Mouse (Mus musculus): Measurements from ENCODE around the gene Agtrap. TPM values are rescaled to one million over a fixed set of nuclear protein-coding genes. Genes with fewer than 3 reads are reported as not detected.

Gene Agtrap
- polyA plus RNA-seq (2014; fragmentation: Illumina TruSeq; extraction: RNeasy Lipid Tissue Mini Kit (QIAGEN cat#74804); ENCODE audit: low read depth, low replicate concordance): 29.2 TPM

GRCm38 (mm10) chr4:148087907-148088527, at the start of gene Agtrap:
Agtrap (minus strand) TSS chr4:148088031.

GRCm38 (mm10) chr4:148130561-148131413, 43.0 kb upstream of the Agtrap start, which contains the start of gene Draxin:
Draxin (minus strand) TSS chr4:148130698.

GRCm38 (mm10) chr4:148130133-148130532, 42.3 kb upstream of the Agtrap start, which contains the start of gene Mad2l2:
Mad2l2 (plus strand) TSS chr4:148130384.

GRCm38 (mm10) chr4:148038600-148039253, 49.1 kb downstream of the Agtrap start, which contains the start of the genes Clcn6 and Mthfr:
Clcn6 (minus strand) TSS chr4:148038821.
Mthfr (plus strand) TSS chr4:148039077.

Other genes starting within 250 kb of the Agtrap start
- gene Zfp933, start 239.7 kb downstream of the Agtrap start, polyA plus RNA-seq (2014; fragmentation: Illumina TruSeq; extraction: RNeasy Lipid Tissue Mini Kit (QIAGEN cat#74804); ENCODE audit: low read depth, low replicate concordance): 8.4 TPM
- gene Miip, start 219.2 kb downstream of the Agtrap start, polyA plus RNA-seq (2014; fragmentation: Illumina TruSeq; extraction: RNeasy Lipid Tissue Mini Kit (QIAGEN cat#74804); ENCODE audit: low read depth, low replicate concordance): 29.2 TPM
- 5.2 TPM for gene Fv1, start 219.1 kb downstream of the Agtrap start, polyA plus RNA-seq (2014; fragmentation: Illumina TruSeq; extraction: RNeasy Lipid Tissue Mini Kit (QIAGEN cat#74804); ENCODE audit: low read depth, low replicate concordance)
- 58.7 TPM for gene Mfn2, start 183.3 kb downstream of the Agtrap start, polyA plus RNA-seq (2014; fragmentation: Illumina TruSeq; extraction: RNeasy Lipid Tissue Mini Kit (QIAGEN cat#74804); ENCODE audit: low read depth, low replicate concordance)
- 41.0 TPM for gene Plod1, start 151.3 kb downstream of the Agtrap start, polyA plus RNA-seq (2014; fragmentation: Illumina TruSeq; extraction: RNeasy Lipid Tissue Mini Kit (QIAGEN cat#74804); ENCODE audit: low read depth, low replicate concordance)
- 34.5 TPM for gene 2510039O18Rik, start 147.1 kb downstream of the Agtrap start, polyA plus RNA-seq (2014; fragmentation: Illumina TruSeq; extraction: RNeasy Lipid Tissue Mini Kit (QIAGEN cat#74804); ENCODE audit: low read depth, low replicate concordance)
- gene Nppb, start 102.2 kb downstream of the Agtrap start, polyA plus RNA-seq (2014; fragmentation: Illumina TruSeq; extraction: RNeasy Lipid Tissue Mini Kit (QIAGEN cat#74804); ENCODE audit: low read depth, low replicate concordance): not detected
- not detected for gene Nppa, start 87.3 kb downstream of the Agtrap start, polyA plus RNA-seq (2014; fragmentation: Illumina TruSeq; extraction: RNeasy Lipid Tissue Mini Kit (QIAGEN cat#74804); ENCODE audit: low read depth, low replicate concordance)
- gene Clcn6, start 49.2 kb downstream of the Agtrap start, polyA plus RNA-seq (2014; fragmentation: Illumina TruSeq; extraction: RNeasy Lipid Tissue Mini Kit (QIAGEN cat#74804); ENCODE audit: low read depth, low replicate concordance): 10.7 TPM
- 38.7 TPM for gene Mthfr, start 49.0 kb downstream of the Agtrap start, polyA plus RNA-seq (2014; fragmentation: Illumina TruSeq; extraction: RNeasy Lipid Tissue Mini Kit (QIAGEN cat#74804); ENCODE audit: low read depth, low replicate concordance)
- gene Mad2l2, start 42.4 kb upstream of the Agtrap start, polyA plus RNA-seq (2014; fragmentation: Illumina TruSeq; extraction: RNeasy Lipid Tissue Mini Kit (QIAGEN cat#74804); ENCODE audit: low read depth, low replicate concordance): 23.9 TPM
- gene Draxin, start 42.7 kb upstream of the Agtrap start, polyA plus RNA-seq (2014; fragmentation: Illumina TruSeq; extraction: RNeasy Lipid Tissue Mini Kit (QIAGEN cat#74804); ENCODE audit: low read depth, low replicate concordance): not detected
- gene Fbxo6, start 64.1 kb upstream of the Agtrap start, polyA plus RNA-seq (2014; fragmentation: Illumina TruSeq; extraction: RNeasy Lipid Tissue Mini Kit (QIAGEN cat#74804); ENCODE audit: low read depth, low replicate concordance): 40.1 TPM
- 15.2 TPM for gene Fbxo44, start 72.5 kb upstream of the Agtrap start, polyA plus RNA-seq (2014; fragmentation: Illumina TruSeq; extraction: RNeasy Lipid Tissue Mini Kit (QIAGEN cat#74804); ENCODE audit: low read depth, low replicate concordance)
- gene Fbxo2, start 72.6 kb upstream of the Agtrap start, polyA plus RNA-seq (2014; fragmentation: Illumina TruSeq; extraction: RNeasy Lipid Tissue Mini Kit (QIAGEN cat#74804); ENCODE audit: low read depth, low replicate concordance): 1.4 TPM
- gene Disp3, start 199.9 kb upstream of the Agtrap start, polyA plus RNA-seq (2014; fragmentation: Illumina TruSeq; extraction: RNeasy Lipid Tissue Mini Kit (QIAGEN cat#74804); ENCODE audit: low read depth, low replicate concordance): 0.21 TPM